Mouse (Mus musculus): ENCODE data around the gene Rab3gap1. TPM values are rescaled to one million over a fixed set of nuclear protein-coding genes. Genes with fewer than 3 reads are reported as not detected.

Gene Rab3gap1
- polyA plus RNA-seq, 1 experiment from 2014 or later: 21.9 TPM

DNA sequence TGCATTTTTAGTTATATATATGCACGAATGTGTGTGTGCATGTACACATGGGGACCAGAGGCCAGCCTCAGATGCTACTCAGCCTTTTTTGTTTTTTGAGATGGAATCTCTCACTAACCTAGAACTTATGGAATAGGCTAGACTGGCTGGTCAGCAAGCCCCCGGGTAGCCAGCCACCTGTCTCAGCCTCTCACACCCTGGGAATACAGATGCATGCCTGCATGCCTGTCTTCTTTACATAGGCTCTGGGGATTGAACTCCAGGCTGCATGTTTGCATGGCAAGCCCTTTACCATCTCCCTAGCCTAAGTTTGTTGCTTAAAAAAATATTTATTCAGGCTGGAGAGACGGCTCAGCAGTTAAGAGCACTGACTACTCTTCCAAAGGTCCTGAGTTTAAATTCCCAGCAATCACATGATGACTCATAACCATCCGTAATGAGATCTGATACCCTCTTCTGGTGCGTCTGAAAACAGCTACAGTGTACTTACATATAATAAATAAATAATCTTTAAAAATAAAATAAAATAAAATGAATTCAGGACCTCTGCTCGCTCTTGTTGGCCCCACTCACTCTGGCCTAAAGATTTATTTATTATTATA lies 8.7 kb upstream of the Rab3gap1 start:
- H3K27me3 ChIP-seq: no peaks in the 10 kb centered on the region
- H3K36me3 ChIP-seq: no peaks in the 10 kb centered on the region
- WGBS: 80% methylated on average over 6 of the region's 6 CpGs
- no peak overlapping the region for H3K9ac ChIP-seq (replicated peaks)
- H3K4me2 ChIP-seq (replicated peaks): no peak overlapping the region
- no peak overlapping the region for H3K4me3 ChIP-seq
- ATAC-seq (ENCODE audit: low FRiP score, low read depth): no peak
- H3K27ac ChIP-seq (replicated peaks): no peak overlapping the region
- H3K4me1 ChIP-seq: no peaks in the 10 kb centered on the region
- no peaks in the 10 kb centered on the region for H3K9me3 ChIP-seq

GRCm38 (mm10) chr1:127860492-127860891 lies 8.1 kb upstream of the Rab3gap1 start:
- H3K4me2 ChIP-seq (replicated peaks): no peak overlapping the region
- ATAC-seq (ENCODE audit: low FRiP score, low read depth): no peak
- no peaks in the 10 kb centered on the region for H3K27me3 ChIP-seq
- no peaks in the 10 kb centered on the region for H3K9me3 ChIP-seq
- WGBS: 88% methylated on average over 4 of the region's 4 CpGs
- H3K4me1 ChIP-seq: no peaks in the 10 kb centered on the region
- H3K36me3 ChIP-seq: no peaks in the 10 kb centered on the region
- no peak overlapping the region for H3K9ac ChIP-seq (replicated peaks)
- no peak overlapping the region for H3K27ac ChIP-seq (replicated peaks)
- H3K4me3 ChIP-seq: no peak overlapping the region

DNA sequence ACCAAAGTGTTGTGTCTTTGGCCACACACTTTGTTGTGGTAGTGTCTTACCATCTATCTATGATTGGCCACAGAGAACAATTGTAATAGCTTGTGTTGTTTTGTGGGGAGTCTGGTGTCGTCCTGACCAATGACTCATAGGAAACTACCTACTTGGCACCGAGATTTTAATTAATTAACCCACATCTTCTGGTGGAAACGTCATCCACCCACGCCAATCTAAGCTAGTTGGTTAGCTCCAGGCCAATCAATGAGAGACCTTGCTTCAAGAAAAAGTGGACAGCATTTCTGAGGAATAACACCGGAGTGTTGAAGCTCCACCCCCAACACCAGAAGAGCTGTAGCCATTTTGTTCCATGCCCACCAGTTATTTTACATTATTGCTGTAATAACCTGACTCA lies 6.7 kb upstream of the Rab3gap1 start:
- Histone ChIP-seq H3K9ac (replicated peaks) (no peak overlapping the region), H3K36me3 (no peaks in the 10 kb centered on the region), H3K9me3 (no peaks in the 10 kb centered on the region), H3K4me2 (replicated peaks) (no peak overlapping the region), H3K27ac (replicated peaks) (no peak overlapping the region), H3K4me1 (no peaks in the 10 kb centered on the region), H3K4me3 (no peak overlapping the region), H3K27me3 (no peaks in the 10 kb centered on the region)
- 90% methylated on average over 5 of the region's 5 CpGs for WGBS
- ATAC-seq (ENCODE audit: low FRiP score, low read depth): no peak

- H3K27me3 ChIP-seq: no peaks in the 10 kb centered on the region
- 62% methylated on average over 7 of the region's 7 CpGs for WGBS
- H3K27ac ChIP-seq (replicated peaks): no peak overlapping the region
- no peaks in the 10 kb centered on the region for H3K36me3 ChIP-seq
- H3K9ac ChIP-seq (replicated peaks): no peak overlapping the region
- ATAC-seq (ENCODE audit: low FRiP score, low read depth): no peak
- no peaks in the 10 kb centered on the region for H3K9me3 ChIP-seq
- H3K4me1 ChIP-seq: no peaks in the 10 kb centered on the region
- no peak overlapping the region for H3K4me2 ChIP-seq (replicated peaks)
- no peak overlapping the region for H3K4me3 ChIP-seq
These were observed 4.8 kb upstream of the Rab3gap1 start for GRCm38 (mm10) chr1:127863806-127864205.

DNA sequence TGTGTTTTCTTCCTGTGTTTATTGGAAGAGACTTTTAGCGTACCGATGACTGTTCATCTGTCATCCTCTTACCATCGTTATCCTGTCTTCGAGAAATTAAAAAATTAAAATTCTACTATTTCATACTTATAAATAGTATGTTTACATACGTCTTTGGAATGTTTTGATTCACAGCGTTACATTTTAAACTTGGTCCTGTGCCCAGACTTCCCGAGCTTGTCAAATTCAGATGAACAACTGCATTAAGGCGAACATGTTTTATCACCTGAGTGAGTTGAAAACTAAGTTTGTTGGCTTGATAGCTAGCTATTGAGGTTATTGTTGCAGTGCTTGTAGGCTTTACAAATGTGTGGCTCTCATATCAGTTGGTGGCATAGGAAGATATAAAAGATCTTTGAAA lies 703 bp downstream of the Rab3gap1 start:
- Histone ChIP-seq H3K27ac (replicated peaks) (0 out of 2 replicates have a peak overlapping the region, but pooled peaks have one; percentile 46), H3K9ac (replicated peaks) (peak overlapping the region; percentile 77), H3K4me3 (peak overlapping the region; percentile 85), H3K27me3 (no peaks in the 10 kb centered on the region), H3K36me3 (peaks cover 9% of the 10 kb centered on the region), H3K4me2 (replicated peaks) (peak overlapping the region; percentile 67), H3K4me1 (peaks cover 4% of the 10 kb centered on the region), H3K9me3 (no peaks in the 10 kb centered on the region)
- WGBS: 52% methylated on average over 8 of the region's 8 CpGs
- no peak for ATAC-seq (ENCODE audit: low FRiP score, low read depth)

DNA sequence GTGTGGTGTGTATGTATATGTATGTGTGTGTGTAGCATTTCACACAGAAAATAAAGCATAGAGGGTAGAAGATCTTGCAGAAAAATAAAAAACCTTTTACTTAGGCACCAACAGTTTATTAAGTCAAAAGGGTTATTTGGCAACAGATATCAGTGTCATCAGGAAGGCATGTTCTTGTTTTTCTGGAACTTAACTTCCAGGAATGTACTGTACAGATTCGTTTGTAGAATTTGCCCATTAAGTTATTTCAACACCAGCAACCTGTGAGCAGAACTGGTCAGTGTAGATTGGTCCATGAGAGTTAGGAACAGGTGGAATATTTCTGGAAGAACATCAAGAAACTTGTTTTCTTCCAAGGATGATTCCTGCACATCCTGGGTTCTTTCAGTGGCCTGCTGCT lies 30.8 kb downstream of the Rab3gap1 start:
- no peaks in the 10 kb centered on the region for H3K27me3 ChIP-seq
- no peaks in the 10 kb centered on the region for H3K9me3 ChIP-seq
- no peak overlapping the region for H3K4me2 ChIP-seq (replicated peaks)
- no peaks in the 10 kb centered on the region for H3K4me1 ChIP-seq
- H3K9ac ChIP-seq (replicated peaks): no peak overlapping the region
- ATAC-seq (ENCODE audit: low FRiP score, low read depth): no peak
- 75% methylated on average over 1 of the region's 1 CpGs for WGBS
- H3K27ac ChIP-seq (replicated peaks): no peak overlapping the region
- no peak overlapping the region for H3K4me3 ChIP-seq
- 0 out of 2 replicates have a peak, but pooled peaks cover 4% of the 10 kb centered on the region for H3K36me3 ChIP-seq

- no peak overlapping the region for H3K4me3 ChIP-seq
- no peak overlapping the region for H3K9ac ChIP-seq (replicated peaks)
- 0 out of 2 replicates have a peak, but pooled peaks cover 6% of the 10 kb centered on the region for H3K36me3 ChIP-seq
- H3K4me1 ChIP-seq: peaks cover 5% of the 10 kb centered on the region; the same call in 1 of the 2 replicates
- peak; percentile 77 for ATAC-seq (ENCODE audit: low FRiP score, low read depth)
- no peak overlapping the region for H3K4me2 ChIP-seq (replicated peaks)
- H3K27me3 ChIP-seq: no peaks in the 10 kb centered on the region
- H3K27ac ChIP-seq (replicated peaks): peak overlapping the region; percentile 61
- no peaks in the 10 kb centered on the region for H3K9me3 ChIP-seq
- 14% methylated on average over 2 of the region's 2 CpGs for WGBS
These were observed 36.3 kb downstream of the Rab3gap1 start for GRCm38 (mm10) chr1:127904774-127905385.

DNA sequence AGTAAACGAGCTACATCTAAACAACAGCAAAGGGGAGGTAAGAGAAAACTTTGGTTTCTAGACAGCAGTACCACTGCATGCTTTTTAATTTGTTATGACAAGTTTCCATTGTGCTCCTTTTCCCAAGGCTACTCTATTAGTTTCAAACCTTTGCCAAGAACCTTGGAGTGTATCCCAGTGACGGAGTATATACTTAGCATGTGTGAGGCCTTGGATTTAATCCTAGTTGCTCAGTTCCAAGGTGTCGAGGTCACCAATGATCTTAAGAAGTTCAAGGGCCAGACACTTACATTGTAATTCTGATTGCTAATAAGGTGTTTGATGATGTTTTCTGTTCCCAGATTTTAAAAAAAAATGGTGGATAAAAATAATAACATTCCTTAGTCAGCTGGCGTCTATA lies 44.5 kb downstream of the Rab3gap1 start:
- 87% methylated on average over 4 of the region's 4 CpGs for WGBS
- peaks cover 17% of the 10 kb centered on the region for H3K36me3 ChIP-seq
- H3K4me1 ChIP-seq: no peaks in the 10 kb centered on the region
- no peak for ATAC-seq (ENCODE audit: low FRiP score, low read depth)
- no peak overlapping the region for H3K27ac ChIP-seq (replicated peaks)
- H3K4me2 ChIP-seq (replicated peaks): no peak overlapping the region
- H3K27me3 ChIP-seq: no peaks in the 10 kb centered on the region
- no peak overlapping the region for H3K9ac ChIP-seq (replicated peaks)
- no peaks in the 10 kb centered on the region for H3K9me3 ChIP-seq
- no peak overlapping the region for H3K4me3 ChIP-seq

DNA sequence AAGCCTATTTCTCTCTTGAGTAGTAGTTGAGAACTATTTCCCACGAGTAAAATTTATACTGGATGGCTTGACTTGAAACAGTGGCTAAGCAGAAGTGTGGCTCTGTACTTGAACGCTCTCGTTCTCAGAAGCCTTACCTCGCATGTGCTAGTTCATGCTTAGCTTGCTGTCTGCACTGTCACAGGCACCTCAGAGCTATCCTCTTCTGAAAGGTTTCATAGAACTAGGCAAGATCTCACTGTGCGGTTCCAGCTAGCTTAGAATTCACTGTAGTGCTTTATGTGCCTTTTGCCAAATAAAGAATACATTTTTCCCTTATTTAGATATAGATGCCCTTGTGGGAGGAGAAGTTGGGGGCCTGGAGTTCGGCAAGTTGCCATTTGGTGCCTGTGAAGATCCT lies 46.7 kb downstream of the Rab3gap1 start:
- H3K9me3 ChIP-seq: no peaks in the 10 kb centered on the region
- H3K27ac ChIP-seq (replicated peaks): no peak overlapping the region
- no peak overlapping the region for H3K4me3 ChIP-seq
- H3K9ac ChIP-seq (replicated peaks): no peak overlapping the region
- no peak for ATAC-seq (ENCODE audit: low FRiP score, low read depth)
- H3K4me2 ChIP-seq (replicated peaks): no peak overlapping the region
- no peaks in the 10 kb centered on the region for H3K27me3 ChIP-seq
- H3K4me1 ChIP-seq: no peaks in the 10 kb centered on the region
- 93% methylated on average over 6 of the region's 6 CpGs for WGBS
- H3K36me3 ChIP-seq: peaks cover 25% of the 10 kb centered on the region

DNA sequence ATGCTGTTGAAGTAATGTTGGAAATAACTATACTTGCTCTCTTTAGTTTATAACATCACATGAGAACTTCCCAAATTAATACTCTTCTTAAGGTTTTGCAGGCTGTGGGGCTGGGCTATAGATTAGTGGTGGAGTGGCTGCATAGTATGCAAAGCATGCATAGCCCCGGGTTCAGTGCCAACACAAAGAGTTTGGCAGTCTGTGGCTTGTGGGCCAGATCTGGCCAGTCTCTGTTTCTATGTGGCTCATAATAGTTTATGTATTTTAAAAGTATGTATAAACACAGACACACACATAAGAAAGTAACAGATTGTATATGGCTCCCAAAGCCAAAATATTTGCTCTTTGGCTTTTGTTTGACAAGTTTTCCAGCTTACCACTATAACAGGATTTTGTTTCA lies 47.2 kb downstream of the Rab3gap1 start:
- Histone ChIP-seq H3K27ac (replicated peaks) (no peak overlapping the region), H3K4me2 (replicated peaks) (no peak overlapping the region), H3K9ac (replicated peaks) (no peak overlapping the region), H3K9me3 (no peaks in the 10 kb centered on the region), H3K4me3 (no peak overlapping the region), H3K4me1 (no peaks in the 10 kb centered on the region), H3K27me3 (no peaks in the 10 kb centered on the region), H3K36me3 (peaks cover 25% of the 10 kb centered on the region)
- WGBS: 74% methylated on average over 1 of the region's 1 CpGs
- ATAC-seq (ENCODE audit: low FRiP score, low read depth): no peak

GRCm38 (mm10) chr1:127933405-127933804 lies 64.8 kb downstream of the Rab3gap1 start:
- Histone ChIP-seq H3K27ac (replicated peaks) (no peak overlapping the region), H3K4me1 (no peaks in the 10 kb centered on the region), H3K27me3 (no peaks in the 10 kb centered on the region), H3K4me3 (no peak overlapping the region), H3K36me3 (peaks cover 69% of the 10 kb centered on the region), H3K4me2 (replicated peaks) (no peak overlapping the region), H3K9me3 (no peaks in the 10 kb centered on the region), H3K9ac (replicated peaks) (no peak overlapping the region)
- WGBS: 89% methylated on average over 2 of the region's 2 CpGs
- no peak for ATAC-seq (ENCODE audit: low FRiP score, low read depth)

DNA sequence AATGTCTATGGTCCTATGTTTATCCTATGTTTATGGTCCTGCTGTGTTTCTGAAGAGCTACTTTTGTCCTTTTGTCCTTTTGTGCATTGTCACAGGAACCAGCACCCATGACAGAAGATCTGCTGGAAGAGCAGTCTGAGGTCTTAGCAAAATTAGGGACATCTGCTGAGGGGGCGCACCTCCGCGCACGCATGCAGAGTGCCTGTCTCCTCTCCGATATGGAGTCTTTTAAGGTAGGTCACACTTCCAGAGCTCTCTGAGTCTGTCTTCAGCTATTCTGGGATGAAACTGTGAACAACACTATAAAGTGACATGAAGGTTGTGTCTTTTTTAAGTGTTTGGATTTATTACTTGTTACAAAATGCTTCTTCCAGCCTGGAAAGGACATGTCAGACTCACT lies 65.7 kb downstream of the Rab3gap1 start:
- Histone ChIP-seq H3K36me3 (peaks cover 72% of the 10 kb centered on the region), H3K4me2 (replicated peaks) (no peak overlapping the region), H3K27ac (replicated peaks) (no peak overlapping the region), H3K4me1 (no peaks in the 10 kb centered on the region), H3K4me3 (no peak overlapping the region), H3K27me3 (no peaks in the 10 kb centered on the region), H3K9ac (replicated peaks) (no peak overlapping the region), H3K9me3 (no peaks in the 10 kb centered on the region)
- ATAC-seq (ENCODE audit: low FRiP score, low read depth): no peak
- WGBS: 97% methylated on average over 5 of the region's 5 CpGs

DNA sequence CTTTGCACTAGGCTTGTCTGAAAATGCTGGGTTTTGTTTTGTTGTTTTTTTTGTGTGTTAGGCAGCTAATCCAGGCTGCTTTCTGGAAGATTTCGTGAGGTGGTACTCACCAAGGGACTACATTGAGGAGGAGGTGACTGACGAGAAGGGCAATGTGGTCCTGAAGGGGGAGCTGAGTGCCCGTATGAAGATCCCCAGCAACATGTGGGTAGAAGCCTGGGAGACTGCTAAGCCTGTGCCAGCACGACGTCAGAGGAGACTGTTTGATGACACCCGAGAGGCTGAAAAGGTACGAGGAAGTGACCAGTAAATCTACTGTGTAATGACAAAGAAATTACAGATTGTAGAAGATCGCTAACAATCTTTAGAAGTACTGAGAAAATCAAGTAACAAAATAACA lies 68.7 kb downstream of the Rab3gap1 start:
- H3K36me3 ChIP-seq: peaks cover 82% of the 10 kb centered on the region
- ATAC-seq (ENCODE audit: low FRiP score, low read depth): no peak
- no peak overlapping the region for H3K9ac ChIP-seq (replicated peaks)

More for the DNA sequence above, 68.7 kb downstream of the Rab3gap1 start:
- Histone ChIP-seq H3K9me3 (no peaks in the 10 kb centered on the region), H3K27ac (replicated peaks) (no peak overlapping the region), H3K4me1 (no peaks in the 10 kb centered on the region), H3K4me2 (replicated peaks) (no peak overlapping the region), H3K4me3 (no peak overlapping the region), H3K27me3 (no peaks in the 10 kb centered on the region)
- 84% methylated on average over 8 of the region's 8 CpGs for WGBS
